ENCODE assay signal across 16 mouse cellular contexts in genomic region chr1:77148052-77148451, GRCm38 (mm10).
"Had no signal": no experiment of that assay in that cellular context is flagged by ENCODE, and none has a peak within 500 bp of the region (broad histone marks: within the 10 kb centered on the region; RNA-seq: fewer than 3 reads in every experiment).

No protein-coding gene starts in this region.

- ATAC-seq: liver, embryonic 12.5 days; lung, postnatal 0 days; midbrain, embryonic 13.5 days; midbrain, embryonic 15.5 days; midbrain, embryonic 16.5 days had no signal

- DNase-seq: left cerebral cortex, postnatal 4 days; liver; liver, embryonic 13.5 days; liver, postnatal 0 days; lung, adult 18-20 months; lung, adult 2 months; lung, embryonic 14.5 days; lung, postnatal 10 days; lung, postnatal 14 days; lung, postnatal 36 days; midbrain, embryonic 14.5 days had no signal
